Mouse (Mus musculus) bone marrow, adult 2 months (tissue): Measurements from ENCODE around the gene Cxcr4.

Source experiments
- CTCF ChIP-seq: fragments of 200-500 bp; IDR thresholded peaks from 2 replicates; pipeline ENCODE4 v1.5.1; 2011; ENCODE audit warnings: low read length, control low read depth; ENCODE audit not compliant: control insufficient read depth, insufficient read depth
- POLR2A ChIP-seq: fragments of 200-500 bp; IDR thresholded peaks from 2 replicates; pipeline ENCODE4 v1.6.1; 2011; ENCODE audit warnings: low read depth, mild to moderate bottlenecking, control low read depth, low read length, borderline replicate concordance; ENCODE audit not compliant: control insufficient read depth

DNA sequence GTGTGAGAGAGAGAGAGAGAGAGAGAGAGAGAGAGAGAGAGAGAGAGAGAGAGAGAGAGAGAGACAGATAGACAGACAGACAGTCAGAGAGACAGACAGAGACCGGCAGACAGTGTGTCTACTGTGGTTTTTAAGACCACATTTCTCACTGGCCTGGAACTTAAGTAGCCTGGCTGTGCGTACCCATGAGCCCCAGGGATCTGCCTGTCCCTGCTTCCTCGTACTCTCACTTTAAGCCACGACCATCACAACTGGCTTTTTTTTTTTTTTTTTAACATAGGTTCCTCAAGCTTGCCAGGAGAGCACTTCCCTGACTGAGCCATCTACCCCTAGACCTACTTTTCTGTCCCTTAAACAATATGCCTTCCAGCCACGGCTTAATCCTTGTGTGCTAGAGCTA, 42.7 kb downstream of the Cxcr4 start:
- TF ChIP-seq POLR2A = no peak
- TF ChIP-seq CTCF = no peak
